Mouse (Mus musculus): ENCODE data around the gene Nt5dc3. TPM values are rescaled to one million over a fixed set of nuclear protein-coding genes. Genes with fewer than 3 reads are reported as not detected.

Gene Nt5dc3
- polyA plus RNA-seq, 1 experiment, result 0.95 TPM

GRCm38 (mm10) chr10:86788193-86788592 lies 9.4 kb downstream of the Nt5dc3 start:
- no peaks in the 10 kb centered on the region for H3K27me3 ChIP-seq (replicated peaks)
- peaks cover 55% of the 10 kb centered on the region for H3K4me1 ChIP-seq
- no peaks in the 10 kb centered on the region for H3K9me3 ChIP-seq
- H3K36me3 ChIP-seq (replicated peaks; ENCODE audit: low read length), result peaks cover 17% of the 10 kb centered on the region
- no peak for TF ChIP-seq FLI1 (IDR thresholded peaks at IDR 0.05; ENCODE audit: low read length)
- no peak for TF ChIP-seq GATA1 (IDR thresholded peaks at IDR 0.05; ENCODE audit: borderline replicate concordance, low read length)
- H3K4me3 ChIP-seq (replicated peaks), result no peak overlapping the region

DNA sequence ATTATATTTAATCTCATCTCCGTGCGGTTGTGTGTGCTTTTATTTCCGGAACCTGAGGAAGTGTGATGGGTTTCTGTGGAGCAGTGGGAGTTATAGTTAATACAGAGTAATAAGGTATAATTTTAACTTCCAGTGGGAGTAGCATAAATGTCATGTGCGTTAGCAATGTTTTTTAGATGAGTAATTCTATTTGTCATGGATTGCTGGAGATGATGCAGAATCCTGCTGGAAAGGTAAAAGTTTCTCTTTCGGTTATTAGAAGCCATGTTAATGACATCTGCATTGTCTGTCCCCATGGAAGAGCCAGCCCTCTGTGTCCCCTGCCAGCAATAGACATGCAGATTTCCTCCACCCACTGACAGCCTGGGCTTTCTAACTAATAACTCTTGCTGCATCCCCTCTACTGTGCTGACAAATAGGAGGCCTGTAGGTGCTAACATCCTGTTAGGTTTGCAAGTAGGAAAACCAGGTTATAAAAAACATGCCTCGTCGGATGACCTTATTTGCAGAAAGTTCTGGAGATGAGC lies 10.4 kb downstream of the Nt5dc3 start:
- no peaks in the 10 kb centered on the region for H3K27me3 ChIP-seq (replicated peaks)
- no peaks in the 10 kb centered on the region for H3K9me3 ChIP-seq
- H3K4me3 ChIP-seq (replicated peaks), result no peak overlapping the region
- H3K36me3 ChIP-seq (replicated peaks; ENCODE audit: low read length), result peaks cover 17% of the 10 kb centered on the region
- TF ChIP-seq GATA1 (IDR thresholded peaks at IDR 0.05; ENCODE audit: borderline replicate concordance, low read length), result no peak
- TF ChIP-seq FLI1 (IDR thresholded peaks at IDR 0.05; ENCODE audit: low read length), result no peak
- peaks cover 57% of the 10 kb centered on the region for H3K4me1 ChIP-seq

DNA sequence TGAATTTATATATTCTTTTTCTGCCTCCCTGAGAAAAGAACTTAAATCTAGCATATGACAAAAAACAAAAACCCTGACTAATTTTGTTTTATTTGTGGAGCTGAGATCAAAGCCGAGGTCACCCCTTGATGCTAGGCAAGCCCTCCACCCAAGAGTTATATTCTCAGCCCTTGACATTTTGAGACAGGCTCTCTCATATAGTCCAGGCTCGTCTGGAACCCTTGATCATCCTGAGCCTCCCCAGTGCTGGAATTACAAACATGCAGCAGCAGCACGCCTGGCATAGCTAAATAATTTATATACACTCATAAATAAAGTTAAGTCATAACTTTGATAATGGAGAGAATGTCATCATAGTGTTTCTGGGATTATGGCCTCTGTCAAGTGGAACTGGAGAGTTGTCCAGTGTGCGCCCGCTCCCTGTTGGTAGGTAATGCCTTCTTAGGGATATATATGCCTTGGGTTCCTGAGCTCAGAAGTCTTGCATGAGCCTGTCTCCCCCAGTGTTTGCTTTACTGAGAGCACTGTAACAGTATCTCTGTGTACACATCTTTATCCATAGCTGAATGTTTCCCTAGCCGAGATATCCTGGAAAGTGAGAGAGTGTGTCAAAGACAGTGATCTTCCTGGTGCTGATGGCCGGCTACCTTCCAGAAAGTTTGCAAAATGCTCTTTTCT lies 12.8 kb downstream of the Nt5dc3 start:
- Histone ChIP-seq H3K36me3 (replicated peaks; ENCODE audit: low read length) (peaks cover 33% of the 10 kb centered on the region), H3K9me3 (peaks cover 4% of the 10 kb centered on the region; the same call in 1 of the 2 replicates), H3K4me1 (peaks cover 47% of the 10 kb centered on the region), H3K4me3 (replicated peaks) (no peak overlapping the region), H3K27me3 (replicated peaks) (no peaks in the 10 kb centered on the region)
- no peak for TF ChIP-seq FLI1 (IDR thresholded peaks at IDR 0.05; ENCODE audit: low read length)
- no peak for TF ChIP-seq GATA1 (IDR thresholded peaks at IDR 0.05; ENCODE audit: borderline replicate concordance, low read length)

- H3K27me3 ChIP-seq (replicated peaks), result no peaks in the 10 kb centered on the region
- peaks cover 35% of the 10 kb centered on the region for H3K4me1 ChIP-seq
- peaks cover 31% of the 10 kb centered on the region for H3K36me3 ChIP-seq (replicated peaks; ENCODE audit: low read length)
- no peak for TF ChIP-seq FLI1 (IDR thresholded peaks at IDR 0.05; ENCODE audit: low read length)
- no peak for TF ChIP-seq GATA1 (IDR thresholded peaks at IDR 0.05; ENCODE audit: borderline replicate concordance, low read length)
- peaks cover 4% of the 10 kb centered on the region; the same call in 1 of the 2 replicates for H3K9me3 ChIP-seq
- no peak overlapping the region for H3K4me3 ChIP-seq (replicated peaks)
Measured at GRCm38 (mm10) chr10:86793509-86793951, 14.7 kb downstream of the Nt5dc3 start.

GRCm38 (mm10) chr10:86794196-86794595 lies 15.4 kb downstream of the Nt5dc3 start:
- H3K36me3 ChIP-seq (replicated peaks; ENCODE audit: low read length), result peaks cover 31% of the 10 kb centered on the region

GRCm38 (mm10) chr10:86794794-86795535 lies 16.2 kb downstream of the Nt5dc3 start:
- Histone ChIP-seq H3K36me3 (replicated peaks; ENCODE audit: low read length) (peaks cover 25% of the 10 kb centered on the region), H3K4me1 (peaks cover 26% of the 10 kb centered on the region), H3K4me3 (replicated peaks) (no peak overlapping the region), H3K27me3 (replicated peaks) (no peaks in the 10 kb centered on the region), H3K9me3 (peaks cover 4% of the 10 kb centered on the region; the same call in 1 of the 2 replicates)
- no peak for TF ChIP-seq FLI1 (IDR thresholded peaks at IDR 0.05; ENCODE audit: low read length)
- no peak for TF ChIP-seq GATA1 (IDR thresholded peaks at IDR 0.05; ENCODE audit: borderline replicate concordance, low read length)

More at GRCm38 (mm10) chr10:86794196-86794595, 15.4 kb downstream of the Nt5dc3 start:
- no peaks in the 10 kb centered on the region for H3K27me3 ChIP-seq (replicated peaks)
- H3K4me3 ChIP-seq (replicated peaks), result no peak overlapping the region
- TF ChIP-seq GATA1 (IDR thresholded peaks at IDR 0.05; ENCODE audit: borderline replicate concordance, low read length) (no peak), FLI1 (IDR thresholded peaks at IDR 0.05; ENCODE audit: low read length) (no peak)
- peaks cover 4% of the 10 kb centered on the region; the same call in 1 of the 2 replicates for H3K9me3 ChIP-seq
- H3K4me1 ChIP-seq, result peaks cover 34% of the 10 kb centered on the region

DNA sequence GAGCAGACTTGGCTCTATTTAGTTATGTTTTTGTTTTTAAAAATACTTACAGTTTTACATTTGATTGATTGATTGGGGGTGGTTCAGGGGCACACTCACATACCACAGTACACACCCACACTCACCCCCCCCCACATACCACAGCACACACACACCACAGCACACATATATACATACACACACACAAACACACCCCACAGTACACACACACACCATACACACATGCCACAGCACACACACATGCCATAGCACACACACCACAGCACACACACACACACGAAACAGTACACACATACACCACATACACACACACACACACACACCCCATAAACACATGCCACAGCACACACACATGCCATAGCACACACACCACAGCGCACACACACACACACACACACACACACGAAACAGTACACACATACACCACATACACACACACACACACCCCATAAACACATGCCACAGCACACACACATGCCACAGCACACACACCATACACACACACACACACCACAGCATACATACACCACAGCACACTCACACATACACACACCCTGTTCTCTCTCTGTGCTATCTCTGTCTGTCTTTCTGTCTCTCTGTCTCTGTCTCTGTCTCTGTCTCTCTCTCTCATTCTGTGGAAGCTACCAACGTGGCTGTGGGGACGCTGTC lies 17.4 kb downstream of the Nt5dc3 start:
- no peak overlapping the region for H3K4me3 ChIP-seq (replicated peaks)
- peaks cover 20% of the 10 kb centered on the region for H3K36me3 ChIP-seq (replicated peaks; ENCODE audit: low read length)
- H3K4me1 ChIP-seq, result peaks cover 25% of the 10 kb centered on the region
- no peaks in the 10 kb centered on the region for H3K27me3 ChIP-seq (replicated peaks)
- TF ChIP-seq GATA1 (IDR thresholded peaks at IDR 0.05; ENCODE audit: borderline replicate concordance, low read length) (no peak), FLI1 (IDR thresholded peaks at IDR 0.05; ENCODE audit: low read length) (no peak)
- peaks cover 4% of the 10 kb centered on the region; the same call in 1 of the 2 replicates for H3K9me3 ChIP-seq

- peaks cover 78% of the 10 kb centered on the region for H3K36me3 ChIP-seq (replicated peaks; ENCODE audit: low read length)
- H3K9me3 ChIP-seq, result no peaks in the 10 kb centered on the region
- peaks cover 34% of the 10 kb centered on the region for H3K4me1 ChIP-seq
- H3K4me3 ChIP-seq (replicated peaks), result no peak overlapping the region
- H3K27me3 ChIP-seq (replicated peaks), result no peaks in the 10 kb centered on the region
- TF ChIP-seq GATA1 (IDR thresholded peaks at IDR 0.05; ENCODE audit: borderline replicate concordance, low read length) (no peak), FLI1 (IDR thresholded peaks at IDR 0.05; ENCODE audit: low read length) (no peak)
Measured at GRCm38 (mm10) chr10:86807362-86807761, 28.6 kb downstream of the Nt5dc3 start.

GRCm38 (mm10) chr10:86808013-86808758 lies 29.4 kb downstream of the Nt5dc3 start:
- no peak overlapping the region for H3K4me3 ChIP-seq (replicated peaks)
- H3K36me3 ChIP-seq (replicated peaks; ENCODE audit: low read length), result peaks cover 86% of the 10 kb centered on the region
- no peaks in the 10 kb centered on the region for H3K27me3 ChIP-seq (replicated peaks)
- TF ChIP-seq GATA1 (IDR thresholded peaks at IDR 0.05; ENCODE audit: borderline replicate concordance, low read length) (no peak), FLI1 (IDR thresholded peaks at IDR 0.05; ENCODE audit: low read length) (no peak)
- H3K9me3 ChIP-seq, result no peaks in the 10 kb centered on the region
- peaks cover 34% of the 10 kb centered on the region for H3K4me1 ChIP-seq
